Mouse (Mus musculus) neural tube, embryonic 11.5 days (tissue): ENCODE data around the gene Vstm2a. TPM values are rescaled to one million over a fixed set of nuclear protein-coding genes. Genes with fewer than 3 reads are reported as not detected.

ENCODE experiments used
- ATAC-seq: fragments of 200-750 bp; cut with Nextera tagmentation; 2 replicates; pipeline ENCODE4 v1.8.0; 2017; ENCODE audit warnings: moderate number of reproducible peaks, mild to moderate bottlenecking, moderate TSS enrichment, moderate library complexity; ENCODE audit not compliant: insufficient read depth, low FRiP score, low TSS enrichment
- DNase-seq: peaks from one replicate; pipeline ENCODE4 v3.0.0-alpha.2; 2015; ENCODE audit warnings: low spot score
- H3K27ac ChIP-seq: fragments of 300-500 bp; sonication (generic); 2 replicates; pipeline ENCODE4 v1.5.1; 2014; ENCODE audit warnings: low read depth, mild to moderate bottlenecking, low read length
- H3K27me3 ChIP-seq: fragments of 300-500 bp; sonication (generic); 2 replicates; pipeline ENCODE4 v1.6.1; 2014; ENCODE audit warnings: mild to moderate bottlenecking, low read length, mixed read lengths; ENCODE audit not compliant: control insufficient read depth, insufficient read depth
- H3K36me3 ChIP-seq: fragments of 300-500 bp; sonication (generic); 2 replicates; pipeline ENCODE4 v1.6.1; 2014; ENCODE audit warnings: mild to moderate bottlenecking, low read length, moderate library complexity, mixed read lengths; ENCODE audit not compliant: control insufficient read depth, insufficient read depth
- H3K4me1 ChIP-seq: fragments of 300-500 bp; sonication (generic); 2 replicates; pipeline ENCODE4 v1.6.1; 2014; ENCODE audit warnings: low read length, mixed read lengths; ENCODE audit not compliant: control insufficient read depth, insufficient read depth
- H3K4me2 ChIP-seq: fragments of 300-500 bp; sonication (generic); 2 replicates; pipeline ENCODE4 v1.6.1; 2014; ENCODE audit warnings: low read depth, mild to moderate bottlenecking, moderate library complexity
- H3K4me3 ChIP-seq: fragments of 300-500 bp; sonication (generic); 2 replicates; pipeline ENCODE4 v1.5.1; 2014; ENCODE audit warnings: low read depth, low read length
- H3K9ac ChIP-seq: fragments of 300-500 bp; sonication (generic); 2 replicates; pipeline ENCODE4 v1.6.1; 2014; ENCODE audit warnings: mild to moderate bottlenecking, low read length
- H3K9me3 ChIP-seq: fragments of 300-500 bp; sonication (generic); 2 replicates; pipeline ENCODE4 v1.6.1; 2016; ENCODE audit warnings: low read length; ENCODE audit not compliant: control insufficient read depth
- WGBS: fragments of 180-500 bp; shearing (Covaris S2); extraction: QIAGEN DNeasy Blood & Tissue Kit; methylation state at CpG from one replicate; pipeline ENCODE4 v1.1.7; 2014; 5-methylcytosine and 5-hydroxymethylcytosine counted together
- polyA plus RNA-seq: library from polyadenylated mRNA; unstranded; fragments of >200 nt; fragmentation: Nextera tagmentation; extraction: Ambion mirVana; gene quantifications from 2 replicates; pipeline ENCODE4 v1.2.1, GENCODE M21; 2014

Vstm2a gene
- polyA plus RNA-seq, 1 experiment from 2014 or later: 8.7 TPM

GRCm38 (mm10) chr11:16403627-16404026 is 146.1 kb downstream of the Vstm2a start:
- H3K4me3 ChIP-seq: no peak overlapping the region
- DNase-seq (no peak), ATAC-seq (no peak)
- H3K27ac ChIP-seq: no peak overlapping the region
- H3K36me3 ChIP-seq: no peaks in the 10 kb centered on the region
- no peaks in the 10 kb centered on the region for H3K9me3 ChIP-seq
- H3K4me2 ChIP-seq: no peak overlapping the region
- H3K27me3 ChIP-seq: no peaks in the 10 kb centered on the region
- no peaks in the 10 kb centered on the region for H3K4me1 ChIP-seq
- no peak overlapping the region for H3K9ac ChIP-seq
- WGBS: 34% methylated on average over 2 of the region's 2 CpGs

GRCm38 (mm10) chr11:16411736-16412135 is 154.2 kb downstream of the Vstm2a start:
- WGBS: 82% methylated on average over 1 of the region's 1 CpGs
- ATAC-seq (no peak), DNase-seq (no peak)
- Histone ChIP-seq H3K36me3 (no peaks in the 10 kb centered on the region), H3K27me3 (no peaks in the 10 kb centered on the region), H3K4me2 (no peak overlapping the region), H3K4me1 (no peaks in the 10 kb centered on the region), H3K27ac (no peak overlapping the region), H3K9ac (no peak overlapping the region), H3K9me3 (no peaks in the 10 kb centered on the region), H3K4me3 (no peak overlapping the region)

DNA sequence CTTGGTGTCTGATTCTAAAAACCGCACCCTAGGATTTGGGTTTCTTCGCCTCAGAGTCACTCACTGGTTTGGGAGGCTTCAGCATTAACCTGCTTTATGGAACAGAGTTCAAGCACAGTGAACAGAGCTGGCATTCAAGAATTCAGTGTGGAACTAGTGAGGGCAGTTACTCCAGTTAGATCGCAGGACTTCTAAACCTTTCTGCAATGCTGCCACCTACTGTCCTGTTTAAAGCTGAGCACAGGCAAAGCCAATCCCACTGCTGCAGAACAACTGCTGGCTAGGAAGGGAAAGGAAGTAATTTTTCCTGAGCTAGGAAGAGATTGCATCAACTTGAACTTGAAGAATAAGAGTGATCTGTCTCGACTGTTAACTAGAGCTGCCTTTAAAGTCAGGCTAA is 155.1 kb downstream of the Vstm2a start:
- no peak overlapping the region for H3K4me3 ChIP-seq
- no peaks in the 10 kb centered on the region for H3K36me3 ChIP-seq
- no peaks in the 10 kb centered on the region for H3K4me1 ChIP-seq
- no peaks in the 10 kb centered on the region for H3K27me3 ChIP-seq
- peak; percentile 66 for DNase-seq
- ATAC-seq: peak; percentile 82
- no peak overlapping the region for H3K27ac ChIP-seq
- no peak overlapping the region for H3K4me2 ChIP-seq
- no peaks in the 10 kb centered on the region for H3K9me3 ChIP-seq
- no peak overlapping the region for H3K9ac ChIP-seq
- 32% methylated on average over 4 of the region's 4 CpGs for WGBS

DNA sequence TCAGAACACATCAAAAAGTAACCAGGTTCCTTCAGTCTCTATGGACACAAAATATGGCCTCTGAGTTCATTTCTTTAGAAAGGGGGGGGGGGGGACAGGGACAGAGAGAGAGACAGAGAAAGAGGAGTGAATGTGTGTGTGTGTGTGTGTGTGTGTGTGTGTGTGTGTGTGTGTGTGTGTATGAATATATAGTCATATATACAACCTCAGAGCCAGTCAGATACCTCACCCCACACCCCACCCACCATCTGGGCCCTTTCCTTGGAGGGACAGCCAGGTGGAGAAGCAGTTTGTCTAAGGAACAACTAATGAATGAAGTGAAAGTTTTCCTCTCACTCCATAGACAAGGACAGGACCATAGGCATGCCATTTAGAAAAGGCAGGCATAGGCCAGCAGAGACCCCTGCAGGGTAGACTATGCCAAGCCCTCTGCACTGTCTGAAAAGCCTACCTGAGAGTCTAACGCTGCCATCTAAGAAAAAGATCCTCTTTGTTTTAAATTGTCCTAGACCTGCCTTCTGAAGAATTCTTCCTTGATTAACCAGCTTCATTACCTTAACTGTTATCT is 155.6 kb downstream of the Vstm2a start:
- Histone ChIP-seq H3K4me3 (no peak overlapping the region), H3K36me3 (no peaks in the 10 kb centered on the region), H3K27me3 (no peaks in the 10 kb centered on the region), H3K9me3 (no peaks in the 10 kb centered on the region), H3K4me1 (no peaks in the 10 kb centered on the region), H3K4me2 (no peak overlapping the region), H3K27ac (no peak overlapping the region), H3K9ac (no peak overlapping the region)
- WGBS: 44% methylated on average over 1 of the region's 1 CpGs
- ATAC-seq (no peak), DNase-seq (no peak)

DNA sequence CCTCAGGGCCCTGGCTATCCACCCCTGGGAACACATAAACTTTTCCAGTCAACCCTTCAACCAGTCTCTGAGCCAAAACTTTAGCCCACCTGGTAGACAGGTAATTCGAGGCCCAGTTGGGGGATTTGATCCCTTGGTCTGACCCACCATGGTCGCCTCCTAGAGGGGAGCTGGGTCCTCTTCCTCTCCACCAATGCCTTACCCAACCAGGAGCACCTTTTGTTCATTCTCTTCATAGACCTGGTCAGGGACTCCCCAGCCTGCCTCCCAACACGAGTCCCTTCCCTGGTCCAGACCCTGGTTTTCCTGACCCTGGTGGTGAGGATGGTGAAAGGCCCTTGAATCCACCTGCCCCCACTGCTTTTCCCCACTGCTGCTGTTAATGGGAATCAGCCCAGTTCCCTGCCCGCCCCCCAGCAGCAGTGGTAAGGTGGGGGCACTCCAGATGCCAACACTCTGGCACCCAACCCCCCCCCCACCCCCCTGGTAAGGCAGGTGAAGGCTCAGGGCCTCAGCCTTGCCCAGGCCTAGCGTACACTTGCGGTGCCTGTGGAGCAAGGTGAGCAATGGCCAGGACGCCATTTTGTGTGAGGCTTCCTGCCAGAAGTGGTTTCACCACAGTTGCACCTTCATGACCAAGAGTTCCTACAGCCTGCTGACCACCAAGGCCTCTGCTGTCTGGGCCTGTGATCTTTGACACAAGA is 182.2 kb downstream of the Vstm2a start:
- no peaks in the 10 kb centered on the region for H3K9me3 ChIP-seq
- H3K4me1 ChIP-seq: no peaks in the 10 kb centered on the region
- no peak overlapping the region for H3K27ac ChIP-seq
- H3K4me3 ChIP-seq: no peak overlapping the region
- no peaks in the 10 kb centered on the region for H3K36me3 ChIP-seq
- H3K9ac ChIP-seq: no peak overlapping the region
- DNase-seq (no peak), ATAC-seq (peak; percentile 58)
- WGBS: 91% methylated on average over 7 of the region's 7 CpGs
- H3K27me3 ChIP-seq: no peaks in the 10 kb centered on the region
- no peak overlapping the region for H3K4me2 ChIP-seq
